8 mouse cellular contexts compared by ENCODE assay signal in genomic region chr15:8625370-8625769, GRCm38 (mm10).
DNase-seq lines count a peak whose midpoint lies in the region; ATAC-seq and TF ChIP-seq lines count a peak whose summit lies in the region.

No protein-coding gene starts in this region.

- H3K4me2 ChIP-seq in liver, embryonic 14.5 days (ENCODE audit: low read depth) = no peak overlapping the region

- WGBS in liver, embryonic 14.5 days (ENCODE audit: insufficient replicate concordance) = 14% methylated on average over 7 of the region's 7 CpGs

- TF ChIP-seq CTCF in liver, embryonic 14.5 days (IDR thresholded peaks at IDR 0.05; ENCODE audit: low read depth) = peak; percentile 67

- H3K9me3 ChIP-seq in liver, embryonic 14.5 days (ENCODE audit: control insufficient read depth, low read length) = no peaks in the 10 kb centered on the region

- ATAC-seq in liver, embryonic 14.5 days (ENCODE audit: insufficient read depth) = no peak
- ATAC-seq in erythroblast, adult 5-6 weeks (replicated peaks; ENCODE audit: low FRiP score, poor library complexity, severe bottlenecking) = no peak

- no peak overlapping the region for H3K27ac ChIP-seq in liver, embryonic 14.5 days

- H3K36me3 ChIP-seq in liver, embryonic 14.5 days (replicated peaks; ENCODE audit: control insufficient read depth, insufficient read depth, low read depth) = no peaks in the 10 kb centered on the region

- H3K27me3 ChIP-seq in liver, embryonic 14.5 days (ENCODE audit: control insufficient read depth, insufficient read depth, low read length) = peaks cover 7% of the 10 kb centered on the region

- no peak overlapping the region for H3K4me3 ChIP-seq in liver, embryonic 14.5 days (ENCODE audit: insufficient read depth in 1 of 2, low read depth in 2 of 2, low read length in 2 of 2)

- peak; percentile 20 for DNase-seq in gastrocnemius, postnatal 10 days
- no peak for DNase-seq in gastrocnemius, adult 8-10 months (ENCODE audit: low spot score in 2 of 2)
- DNase-seq in 3T3-L1 (ENCODE audit: low read depth, low spot score) = peak; percentile 77
- peak; percentile 47 for DNase-seq in Muller cell, postnatal 12 days (ENCODE audit: inconsistent ontology term)
- peak; percentile 64 for DNase-seq in heart, postnatal 4 days
- no peak for DNase-seq in liver, embryonic 14.5 days (ENCODE audit: low read depth in 3 of 3, low spot score in 3 of 3)
- peak; percentile 78 for DNase-seq in retina, embryonic 14.5 days (ENCODE audit: low spot score)

- TF ChIP-seq EP300 in liver, embryonic 14.5 days (IDR thresholded peaks at IDR 0.05; ENCODE audit: low read depth) = no peak

- H3K4me1 ChIP-seq in liver, embryonic 14.5 days (replicated peaks; ENCODE audit: control insufficient read depth in 2 of 2, insufficient read depth in 2 of 2, low read length in 1 of 2) = peaks cover 0 to 12% of the 10 kb centered on the region in 2 experiments; a peak in 2 of 4 replicates

- H3K9ac ChIP-seq in liver, embryonic 14.5 days (replicated peaks) = no peak overlapping the region

Comparison
In these comparisons a context has a peak if more than half of its experiments do, and no peak if none do; other contexts are left out.
1. DNase-seq: peak in gastrocnemius, postnatal 10 days (single experiment), 3T3-L1 (single experiment), Muller cell, postnatal 12 days (single experiment), heart, postnatal 4 days (single experiment) and retina, embryonic 14.5 days (single experiment); none in gastrocnemius, adult 8-10 months (0 of 2) and liver, embryonic 14.5 days (0 of 3).